Mouse (Mus musculus) mouse embryonic stem cell (cell line): ENCODE measurements around the gene Per1.
"Not testable (repeated sequence)": the region's sequence is repeated elsewhere in the genome, so short reads cannot be mapped to it uniquely, and the experiment has no call there.

Experiments
- in situ Hi-C, 2 experiments: fragments of 300-500 bp; cut with MboI; formaldehyde crosslinking; loops; 1 replicate in 1 of 2; 3 replicates in 1 of 2; pipeline ENCODE4 v1.14.3; 2019 to 2020; ENCODE audit warnings: low sequenced_read_pairs in 2 of 2, low pct_unique_long_range_greater_than_20kb in 1 of 2, mixed read lengths in 1 of 2; ENCODE audit not compliant: unreplicated experiment in 1 of 2

The Per1 gene

GRCm38 (mm10) chr11:69092386-69092751 lies 2.6 kb upstream of the Per1 start:
- in situ Hi-C loops, result no loop called here

GRCm38 (mm10) chr11:69092871-69093270 lies 2.1 kb upstream of the Per1 start:
- in situ Hi-C loops, result no loop called here

- in situ Hi-C loops, result not testable (repeated sequence)
These were observed 1.2 kb upstream of the Per1 start for GRCm38 (mm10) chr11:69093856-69094255.

- in situ Hi-C loops, result no loop called here
These were observed 654 bp downstream of the Per1 start for GRCm38 (mm10) chr11:69095511-69096231.

- in situ Hi-C loops, result no loop called here
These were observed 1.5 kb downstream of the Per1 start for GRCm38 (mm10) chr11:69096360-69096986.

- in situ Hi-C loops, result no loop called here
These were observed 2.2 kb downstream of the Per1 start for GRCm38 (mm10) chr11:69096987-69097900.

GRCm38 (mm10) chr11:69098039-69098761 lies 3.2 kb downstream of the Per1 start:
- in situ Hi-C loops, result no loop called here

GRCm38 (mm10) chr11:69098762-69099091 lies 3.7 kb downstream of the Per1 start:
- in situ Hi-C loops, result no loop called here

GRCm38 (mm10) chr11:69099177-69099914 lies 4.3 kb downstream of the Per1 start:
- in situ Hi-C loops, result no loop called here

- in situ Hi-C loops, result no loop called here
These were observed 4.9 kb downstream of the Per1 start for GRCm38 (mm10) chr11:69099915-69100345.

- in situ Hi-C loops, result no loop called here
These were observed 5.8 kb downstream of the Per1 start for GRCm38 (mm10) chr11:69100639-69101360.

GRCm38 (mm10) chr11:69101604-69102402 lies 6.8 kb downstream of the Per1 start:
- in situ Hi-C loops, result no loop called here

- in situ Hi-C loops, result no loop called here
These were observed 7.3 kb downstream of the Per1 start for GRCm38 (mm10) chr11:69102403-69102725.

- in situ Hi-C loops, result no loop called here
These were observed 8.1 kb downstream of the Per1 start for GRCm38 (mm10) chr11:69103121-69103520.

GRCm38 (mm10) chr11:69103531-69104435 lies 8.8 kb downstream of the Per1 start:
- in situ Hi-C loops, result no loop called here

GRCm38 (mm10) chr11:69104487-69104886 lies 9.5 kb downstream of the Per1 start:
- in situ Hi-C loops, result no loop called here
